Mouse (Mus musculus): ENCODE results near the gene Rrp1b. TPM values are rescaled to one million over a fixed set of nuclear protein-coding genes. Genes with fewer than 3 reads are reported as not detected.
"Not testable (repeated sequence)": the region's sequence is repeated elsewhere in the genome, so short reads cannot be mapped to it uniquely, and the experiment has no call there.

The Rrp1b gene
- polyA plus RNA-seq, 1 experiment from 2014 or later, result 27.7 TPM

GRCm38 (mm10) chr17:32091364-32092240 is 55.7 kb downstream of the Rrp1b start:
- H3K4me2 ChIP-seq (replicated peaks), result peak overlapping the region; percentile 51
- WGBS, result 11% methylated on average over 14 of the region's 16 CpGs
- DNase-seq (ENCODE audit: low spot score) (peak; percentile 80), ATAC-seq (ENCODE audit: low FRiP score) (peak; percentile 92)
- H3K27me3 ChIP-seq (ENCODE audit: control insufficient read depth, insufficient read depth, low read length); H3K36me3 ChIP-seq (replicated peaks; ENCODE audit: control insufficient read depth, insufficient read depth); H3K9me3 ChIP-seq (ENCODE audit: control insufficient read depth, low read length): not testable (repeated sequence)
- H3K4me3 ChIP-seq (replicated peaks; ENCODE audit: low read length), result peak overlapping the region; percentile 17
- peak overlapping the region; percentile 60; the same call in 1 of the 2 replicates for H3K27ac ChIP-seq
- peaks cover 12% of the 10 kb centered on the region for H3K4me1 ChIP-seq (replicated peaks; ENCODE audit: control insufficient read depth, insufficient read depth, low read length)
- peak overlapping the region; percentile 40; the same call in 1 of the 2 replicates for H3K9ac ChIP-seq

GRCm38 (mm10) chr17:32092241-32092619 is 56.3 kb downstream of the Rrp1b start:
- Histone ChIP-seq H3K27me3 (ENCODE audit: control insufficient read depth, insufficient read depth, low read length) (no peaks in the 10 kb centered on the region), H3K9me3 (ENCODE audit: control insufficient read depth, low read length) (peaks cover 6% of the 10 kb centered on the region; the same call in 1 of the 2 replicates), H3K4me2 (replicated peaks) (0 out of 2 replicates have a peak overlapping the region, but pooled peaks have one; percentile 51), H3K27ac (no peak overlapping the region), H3K9ac (no peak overlapping the region), H3K4me1 (replicated peaks; ENCODE audit: control insufficient read depth, insufficient read depth, low read length) (peaks cover 12% of the 10 kb centered on the region), H3K36me3 (replicated peaks; ENCODE audit: control insufficient read depth, insufficient read depth) (no peaks in the 10 kb centered on the region), H3K4me3 (replicated peaks; ENCODE audit: low read length) (no peak overlapping the region)
- ATAC-seq (ENCODE audit: low FRiP score) (no peak), DNase-seq (ENCODE audit: low spot score) (no peak)
- 83% methylated on average over 1 of the region's 1 CpGs for WGBS

- H3K4me2 ChIP-seq (replicated peaks), result no peak overlapping the region
- no peak overlapping the region for H3K4me3 ChIP-seq (replicated peaks; ENCODE audit: low read length)
- 87% methylated on average over 5 of the region's 5 CpGs for WGBS
- H3K9me3 ChIP-seq (ENCODE audit: control insufficient read depth, low read length), result peaks cover 6% of the 10 kb centered on the region; the same call in 1 of the 2 replicates
- peaks cover 12% of the 10 kb centered on the region for H3K4me1 ChIP-seq (replicated peaks; ENCODE audit: control insufficient read depth, insufficient read depth, low read length)
- H3K36me3 ChIP-seq (replicated peaks; ENCODE audit: control insufficient read depth, insufficient read depth), result no peaks in the 10 kb centered on the region
- DNase-seq (ENCODE audit: low spot score), result no peak
- ATAC-seq (ENCODE audit: low FRiP score), result no peak
- H3K27me3 ChIP-seq (ENCODE audit: control insufficient read depth, insufficient read depth, low read length), result no peaks in the 10 kb centered on the region
- no peak overlapping the region for H3K27ac ChIP-seq
- no peak overlapping the region for H3K9ac ChIP-seq
Observed at GRCm38 (mm10) chr17:32092895-32093294, 57.0 kb downstream of the Rrp1b start.

- H3K27me3 ChIP-seq (ENCODE audit: control insufficient read depth, insufficient read depth, low read length), result peaks cover 17% of the 10 kb centered on the region
- 63% methylated on average over 1 of the region's 1 CpGs for WGBS
- no peak overlapping the region for H3K27ac ChIP-seq
- no peak overlapping the region for H3K9ac ChIP-seq
- H3K4me2 ChIP-seq (replicated peaks), result no peak overlapping the region
- H3K9me3 ChIP-seq (ENCODE audit: control insufficient read depth, low read length), result peaks cover 6% of the 10 kb centered on the region; the same call in 1 of the 2 replicates
- H3K4me3 ChIP-seq (replicated peaks; ENCODE audit: low read length), result no peak overlapping the region
- no peak for ATAC-seq (ENCODE audit: low FRiP score)
- no peak for DNase-seq (ENCODE audit: low spot score)
- H3K36me3 ChIP-seq (replicated peaks; ENCODE audit: control insufficient read depth, insufficient read depth), result no peaks in the 10 kb centered on the region
- H3K4me1 ChIP-seq (replicated peaks; ENCODE audit: control insufficient read depth, insufficient read depth, low read length), result 0 out of 2 replicates have a peak, but pooled peaks cover 4% of the 10 kb centered on the region
Observed at GRCm38 (mm10) chr17:32097676-32098075, 61.8 kb downstream of the Rrp1b start.

GRCm38 (mm10) chr17:32098905-32099304 is 63.0 kb downstream of the Rrp1b start:
- not testable (repeated sequence) for H3K4me3 ChIP-seq (replicated peaks; ENCODE audit: low read length); H3K36me3 ChIP-seq (replicated peaks; ENCODE audit: control insufficient read depth, insufficient read depth); H3K9ac ChIP-seq; DNase-seq (ENCODE audit: low spot score); H3K4me2 ChIP-seq (replicated peaks); H3K27ac ChIP-seq; H3K4me1 ChIP-seq (replicated peaks; ENCODE audit: control insufficient read depth, insufficient read depth, low read length); ATAC-seq (ENCODE audit: low FRiP score); H3K9me3 ChIP-seq (ENCODE audit: control insufficient read depth, low read length)
- peaks cover 17% of the 10 kb centered on the region for H3K27me3 ChIP-seq (ENCODE audit: control insufficient read depth, insufficient read depth, low read length)
- 91% methylated on average over 6 of the region's 6 CpGs for WGBS

- peaks cover 17% of the 10 kb centered on the region for H3K27me3 ChIP-seq (ENCODE audit: control insufficient read depth, insufficient read depth, low read length)
- peak overlapping the region; percentile 89 for H3K4me2 ChIP-seq (replicated peaks)
- WGBS, result 32% methylated on average over 8 of the region's 8 CpGs
- no peaks in the 10 kb centered on the region for H3K9me3 ChIP-seq (ENCODE audit: control insufficient read depth, low read length)
- H3K36me3 ChIP-seq (replicated peaks; ENCODE audit: control insufficient read depth, insufficient read depth), result no peaks in the 10 kb centered on the region
- H3K4me3 ChIP-seq (replicated peaks; ENCODE audit: low read length), result peak overlapping the region; percentile 42
- no peak for DNase-seq (ENCODE audit: low spot score)
- peak; percentile 51 for ATAC-seq (ENCODE audit: low FRiP score)
- peak overlapping the region; percentile 74 for H3K9ac ChIP-seq
- 0 out of 2 replicates have a peak, but pooled peaks cover 4% of the 10 kb centered on the region for H3K4me1 ChIP-seq (replicated peaks; ENCODE audit: control insufficient read depth, insufficient read depth, low read length)
- H3K27ac ChIP-seq, result no peak overlapping the region
Observed at GRCm38 (mm10) chr17:32099574-32099942, 63.7 kb downstream of the Rrp1b start.

GRCm38 (mm10) chr17:32099943-32100586 is 64.2 kb downstream of the Rrp1b start:
- Histone ChIP-seq H3K9ac (peak overlapping the region; percentile 74), H3K9me3 (ENCODE audit: control insufficient read depth, low read length) (no peaks in the 10 kb centered on the region), H3K4me1 (replicated peaks; ENCODE audit: control insufficient read depth, insufficient read depth, low read length) (0 out of 2 replicates have a peak, but pooled peaks cover 4% of the 10 kb centered on the region), H3K27ac (no peak overlapping the region), H3K27me3 (ENCODE audit: control insufficient read depth, insufficient read depth, low read length) (peaks cover 21% of the 10 kb centered on the region), H3K36me3 (replicated peaks; ENCODE audit: control insufficient read depth, insufficient read depth) (no peaks in the 10 kb centered on the region), H3K4me3 (replicated peaks; ENCODE audit: low read length) (peak overlapping the region; percentile 42), H3K4me2 (replicated peaks) (peak overlapping the region; percentile 89)
- under 1% methylated on average over 44 of the region's 44 CpGs for WGBS
- peak; percentile 88 for ATAC-seq (ENCODE audit: low FRiP score)
- peak; percentile 71 for DNase-seq (ENCODE audit: low spot score)

GRCm38 (mm10) chr17:32103054-32103453 is 67.2 kb downstream of the Rrp1b start:
- H3K9ac ChIP-seq, result no peak overlapping the region
- ATAC-seq (ENCODE audit: low FRiP score) (no peak), DNase-seq (ENCODE audit: low spot score) (no peak)
- H3K27ac ChIP-seq, result no peak overlapping the region
- H3K4me1 ChIP-seq (replicated peaks; ENCODE audit: control insufficient read depth, insufficient read depth, low read length), result 0 out of 2 replicates have a peak, but pooled peaks cover 4% of the 10 kb centered on the region
- H3K36me3 ChIP-seq (replicated peaks; ENCODE audit: control insufficient read depth, insufficient read depth), result no peaks in the 10 kb centered on the region
- no peaks in the 10 kb centered on the region for H3K9me3 ChIP-seq (ENCODE audit: control insufficient read depth, low read length)
- no peak overlapping the region for H3K4me2 ChIP-seq (replicated peaks)
- H3K27me3 ChIP-seq (ENCODE audit: control insufficient read depth, insufficient read depth, low read length), result peaks cover 22% of the 10 kb centered on the region
- 21% methylated on average over 4 of the region's 4 CpGs for WGBS
- no peak overlapping the region for H3K4me3 ChIP-seq (replicated peaks; ENCODE audit: low read length)

GRCm38 (mm10) chr17:32106358-32106757 is 70.5 kb downstream of the Rrp1b start:
- Histone ChIP-seq H3K4me3 (replicated peaks; ENCODE audit: low read length) (no peak overlapping the region), H3K4me1 (replicated peaks; ENCODE audit: control insufficient read depth, insufficient read depth, low read length) (no peaks in the 10 kb centered on the region), H3K4me2 (replicated peaks) (no peak overlapping the region), H3K9ac (no peak overlapping the region), H3K27me3 (ENCODE audit: control insufficient read depth, insufficient read depth, low read length) (0 out of 2 replicates have a peak, but pooled peaks cover 6% of the 10 kb centered on the region), H3K9me3 (ENCODE audit: control insufficient read depth, low read length) (no peaks in the 10 kb centered on the region), H3K27ac (no peak overlapping the region), H3K36me3 (replicated peaks; ENCODE audit: control insufficient read depth, insufficient read depth) (no peaks in the 10 kb centered on the region)
- ATAC-seq (ENCODE audit: low FRiP score) (no peak), DNase-seq (ENCODE audit: low spot score) (no peak)
- WGBS, result 83% methylated on average over 2 of the region's 2 CpGs
